Mouse (Mus musculus) lung, postnatal 14 days (tissue): ENCODE results near the gene Zfp513.

Experiments used
- DNase-seq: peaks from one replicate; pipeline ENCODE4 v3.0.0; 2021

Gene Zfp513

GRCm38 (mm10) chr5:31162462-31162861 is 39.6 kb downstream of the Zfp513 start:
- DNase-seq = no peak

GRCm38 (mm10) chr5:31154152-31154553 is 48.0 kb downstream of the Zfp513 start, which contains the start of gene Mpv17:
Mpv17 (minus strand) TSS chr5:31154251.
- peak; percentile 82 for DNase-seq

GRCm38 (mm10) chr5:31153516-31154151 is 48.5 kb downstream of the Zfp513 start:
- no peak for DNase-seq

GRCm38 (mm10) chr5:31151746-31152145 is 50.4 kb downstream of the Zfp513 start:
- DNase-seq = no peak

- DNase-seq = no peak
These were observed 52.3 kb downstream of the Zfp513 start for GRCm38 (mm10) chr5:31149781-31150180.
